Mouse (Mus musculus): Measurements from ENCODE around the gene Prkcb. TPM values are rescaled to one million over a fixed set of nuclear protein-coding genes. Genes with fewer than 3 reads are reported as not detected.

Gene Prkcb
- polyA plus RNA-seq, 1 experiment from 2014 or later = 3.7 TPM

DNA sequence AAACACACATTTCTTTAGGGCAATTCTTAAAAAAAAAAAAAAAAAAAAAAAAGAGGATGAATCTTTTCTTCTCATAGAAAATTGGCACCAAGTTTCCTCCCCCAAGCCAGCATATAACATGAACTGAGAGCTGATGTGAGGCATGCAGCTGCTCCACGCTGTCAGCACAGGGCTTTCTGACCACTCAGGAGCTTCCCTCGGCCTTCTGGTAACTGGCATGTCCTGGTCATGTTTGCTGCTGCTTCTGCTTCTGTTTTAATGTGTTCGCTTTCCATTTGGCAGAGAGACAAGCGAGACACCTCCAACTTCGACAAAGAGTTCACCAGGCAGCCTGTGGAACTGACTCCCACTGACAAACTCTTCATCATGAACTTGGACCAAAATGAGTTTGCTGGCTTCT is 344.9 kb downstream of the Prkcb start:
- H3K9me3 ChIP-seq (ENCODE audit: control insufficient read depth, low read length) = no peaks in the 10 kb centered on the region
- H3K27me3 ChIP-seq (replicated peaks; ENCODE audit: control insufficient read depth, insufficient read depth, low read length) = no peaks in the 10 kb centered on the region
- H3K27ac ChIP-seq (ENCODE audit: low read depth, low read length) = no peak overlapping the region
- DNase-seq (ENCODE audit: low spot score) (no peak), ATAC-seq (replicated peaks; ENCODE audit: low FRiP score) (no peak)
- H3K9ac ChIP-seq (ENCODE audit: low read depth, low read length) = no peak overlapping the region
- no peaks in the 10 kb centered on the region for H3K36me3 ChIP-seq (ENCODE audit: control insufficient read depth, insufficient read depth, low read length)
- H3K4me3 ChIP-seq (ENCODE audit: low read depth, low read length) = no peak overlapping the region
- H3K4me1 ChIP-seq (replicated peaks; ENCODE audit: control insufficient read depth, insufficient read depth, low read length) = no peaks in the 10 kb centered on the region
- no peak overlapping the region for H3K4me2 ChIP-seq
- 82% methylated on average over 5 of the region's 5 CpGs for WGBS

GRCm38 (mm10) chr7:122643676-122644075 is 355.1 kb downstream of the Prkcb start:
- Histone ChIP-seq H3K4me3 (ENCODE audit: low read depth, low read length) (no peak overlapping the region), H3K36me3 (ENCODE audit: control insufficient read depth, insufficient read depth, low read length) (no peaks in the 10 kb centered on the region), H3K4me1 (replicated peaks; ENCODE audit: control insufficient read depth, insufficient read depth, low read length) (no peaks in the 10 kb centered on the region), H3K9ac (ENCODE audit: low read depth, low read length) (no peak overlapping the region), H3K27ac (ENCODE audit: low read depth, low read length) (no peak overlapping the region), H3K4me2 (no peak overlapping the region), H3K27me3 (replicated peaks; ENCODE audit: control insufficient read depth, insufficient read depth, low read length) (no peaks in the 10 kb centered on the region), H3K9me3 (ENCODE audit: control insufficient read depth, low read length) (no peaks in the 10 kb centered on the region)
- 88% methylated on average over 8 of the region's 8 CpGs for WGBS
- ATAC-seq (replicated peaks; ENCODE audit: low FRiP score) (no peak), DNase-seq (ENCODE audit: low spot score) (no peak)

DNA sequence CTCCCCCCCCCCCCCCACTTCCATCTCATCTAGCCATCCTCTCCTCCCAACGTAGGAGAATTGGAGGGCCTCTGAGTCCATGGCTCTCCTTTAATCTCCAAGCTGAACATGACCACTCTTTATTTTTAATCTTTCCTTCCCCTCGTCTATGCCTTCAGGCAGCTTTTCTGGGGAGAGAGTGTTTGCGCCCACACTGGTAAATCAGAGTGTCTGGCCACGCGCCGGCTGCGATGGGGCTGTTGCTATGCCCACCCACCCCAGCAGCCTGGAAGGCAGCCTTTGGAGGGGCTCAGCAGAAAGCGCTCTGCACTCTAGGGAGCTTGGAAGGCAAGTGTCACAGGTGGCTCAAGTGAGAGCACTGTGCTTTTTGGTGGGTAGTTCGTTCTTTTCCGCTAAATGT is 360.8 kb downstream of the Prkcb start:
- H3K27me3 ChIP-seq (replicated peaks; ENCODE audit: control insufficient read depth, insufficient read depth, low read length) = no peaks in the 10 kb centered on the region
- H3K9me3 ChIP-seq (ENCODE audit: control insufficient read depth, low read length) = no peaks in the 10 kb centered on the region
- no peak overlapping the region for H3K4me3 ChIP-seq (ENCODE audit: low read depth, low read length)
- 74% methylated on average over 10 of the region's 10 CpGs for WGBS
- no peak overlapping the region for H3K4me2 ChIP-seq
- no peak overlapping the region for H3K27ac ChIP-seq (ENCODE audit: low read depth, low read length)
- no peak for ATAC-seq (replicated peaks; ENCODE audit: low FRiP score)
- H3K4me1 ChIP-seq (replicated peaks; ENCODE audit: control insufficient read depth, insufficient read depth, low read length) = no peaks in the 10 kb centered on the region
- H3K9ac ChIP-seq (ENCODE audit: low read depth, low read length) = no peak overlapping the region
- H3K36me3 ChIP-seq (ENCODE audit: control insufficient read depth, insufficient read depth, low read length) = no peaks in the 10 kb centered on the region
- DNase-seq (ENCODE audit: low spot score) = no peak

DNA sequence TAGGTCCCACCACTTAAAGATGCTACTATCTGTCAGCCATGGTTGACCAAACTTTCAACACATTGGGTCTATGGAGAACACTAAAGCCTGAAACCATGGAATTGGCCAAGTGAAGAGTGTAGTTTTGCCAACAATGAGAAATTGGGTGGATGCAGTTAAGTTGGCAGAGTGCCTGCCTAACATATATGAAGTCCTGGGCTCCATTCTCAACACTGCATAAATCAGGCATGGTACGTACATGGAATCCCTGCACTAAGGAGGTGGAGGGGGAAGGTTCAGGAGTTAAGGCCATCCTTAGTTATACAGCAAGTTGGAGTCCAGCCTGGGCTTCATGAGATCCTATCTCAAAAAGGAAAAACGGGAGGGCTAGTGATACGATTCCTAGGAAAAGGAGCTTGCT is 364.0 kb downstream of the Prkcb start:
- H3K4me2 ChIP-seq = no peak overlapping the region
- H3K27ac ChIP-seq (ENCODE audit: low read depth, low read length) = no peak overlapping the region
- no peak overlapping the region for H3K9ac ChIP-seq (ENCODE audit: low read depth, low read length)
- H3K4me3 ChIP-seq (ENCODE audit: low read depth, low read length) = no peak overlapping the region
- H3K4me1 ChIP-seq (replicated peaks; ENCODE audit: control insufficient read depth, insufficient read depth, low read length) = no peaks in the 10 kb centered on the region
- 83% methylated on average over 3 of the region's 3 CpGs for WGBS
- H3K27me3 ChIP-seq (replicated peaks; ENCODE audit: control insufficient read depth, insufficient read depth, low read length) = no peaks in the 10 kb centered on the region
- H3K36me3 ChIP-seq (ENCODE audit: control insufficient read depth, insufficient read depth, low read length) = no peaks in the 10 kb centered on the region
- no peaks in the 10 kb centered on the region for H3K9me3 ChIP-seq (ENCODE audit: control insufficient read depth, low read length)
- no peak for DNase-seq (ENCODE audit: low spot score)
- ATAC-seq (replicated peaks; ENCODE audit: low FRiP score) = no peak

DNA sequence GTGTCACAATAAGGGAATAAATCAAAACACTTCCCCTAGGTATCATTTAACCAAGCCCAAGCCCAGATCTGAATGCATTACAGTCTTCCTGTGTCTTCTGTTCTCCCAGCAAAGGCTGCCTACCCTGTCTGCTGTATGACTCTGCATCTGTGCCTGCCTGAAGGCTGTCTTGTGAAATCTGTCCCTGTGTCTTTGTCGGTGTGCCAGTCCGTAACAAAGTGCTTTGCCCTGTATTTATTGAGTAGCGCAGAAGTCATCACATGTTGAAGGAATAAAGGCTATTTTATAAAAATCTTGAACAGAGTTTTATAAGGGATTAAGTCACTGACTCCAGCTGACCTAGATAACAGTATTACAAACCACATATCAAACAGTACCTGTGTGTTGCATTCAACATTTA is 368.1 kb downstream of the Prkcb start:
- no peak overlapping the region for H3K4me2 ChIP-seq
- ATAC-seq (replicated peaks; ENCODE audit: low FRiP score) (no peak), DNase-seq (ENCODE audit: low spot score) (no peak)

GRCm38 (mm10) chr7:122657423-122658126 is 369.0 kb downstream of the Prkcb start:
- no peaks in the 10 kb centered on the region for H3K4me1 ChIP-seq (replicated peaks; ENCODE audit: control insufficient read depth, insufficient read depth, low read length)
- no peak overlapping the region for H3K27ac ChIP-seq (ENCODE audit: low read depth, low read length)
- WGBS = 81% methylated on average over 5 of the region's 5 CpGs
- H3K36me3 ChIP-seq (ENCODE audit: control insufficient read depth, insufficient read depth, low read length) = no peaks in the 10 kb centered on the region
- no peak overlapping the region for H3K9ac ChIP-seq (ENCODE audit: low read depth, low read length)
- no peaks in the 10 kb centered on the region for H3K27me3 ChIP-seq (replicated peaks; ENCODE audit: control insufficient read depth, insufficient read depth, low read length)
- no peak overlapping the region for H3K4me2 ChIP-seq
- H3K9me3 ChIP-seq (ENCODE audit: control insufficient read depth, low read length) = no peaks in the 10 kb centered on the region
- no peak for DNase-seq (ENCODE audit: low spot score)
- ATAC-seq (replicated peaks; ENCODE audit: low FRiP score) = no peak
- no peak overlapping the region for H3K4me3 ChIP-seq (ENCODE audit: low read depth, low read length)

More for the DNA sequence above, 368.1 kb downstream of the Prkcb start:
- no peaks in the 10 kb centered on the region for H3K27me3 ChIP-seq (replicated peaks; ENCODE audit: control insufficient read depth, insufficient read depth, low read length)
- no peaks in the 10 kb centered on the region for H3K9me3 ChIP-seq (ENCODE audit: control insufficient read depth, low read length)
- no peak overlapping the region for H3K9ac ChIP-seq (ENCODE audit: low read depth, low read length)
- no peak overlapping the region for H3K4me3 ChIP-seq (ENCODE audit: low read depth, low read length)
- WGBS = 91% methylated on average over 3 of the region's 3 CpGs
- no peaks in the 10 kb centered on the region for H3K4me1 ChIP-seq (replicated peaks; ENCODE audit: control insufficient read depth, insufficient read depth, low read length)
- no peak overlapping the region for H3K27ac ChIP-seq (ENCODE audit: low read depth, low read length)
- H3K36me3 ChIP-seq (ENCODE audit: control insufficient read depth, insufficient read depth, low read length) = no peaks in the 10 kb centered on the region

- Histone ChIP-seq H3K9ac (ENCODE audit: low read depth, low read length) (no peak overlapping the region), H3K27me3 (replicated peaks; ENCODE audit: control insufficient read depth, insufficient read depth, low read length) (no peaks in the 10 kb centered on the region), H3K27ac (ENCODE audit: low read depth, low read length) (no peak overlapping the region), H3K4me2 (no peak overlapping the region), H3K36me3 (ENCODE audit: control insufficient read depth, insufficient read depth, low read length) (no peaks in the 10 kb centered on the region), H3K4me1 (replicated peaks; ENCODE audit: control insufficient read depth, insufficient read depth, low read length) (no peaks in the 10 kb centered on the region), H3K9me3 (ENCODE audit: control insufficient read depth, low read length) (no peaks in the 10 kb centered on the region), H3K4me3 (ENCODE audit: low read depth, low read length) (no peak overlapping the region)
- DNase-seq (ENCODE audit: low spot score) (no peak), ATAC-seq (replicated peaks; ENCODE audit: low FRiP score) (no peak)
- 55% methylated on average over 7 of the region's 7 CpGs for WGBS
Measured at GRCm38 (mm10) chr7:122665311-122666049, 376.9 kb downstream of the Prkcb start.

GRCm38 (mm10) chr7:122667903-122668302 is 379.4 kb downstream of the Prkcb start:
- Histone ChIP-seq H3K27ac (ENCODE audit: low read depth, low read length) (no peak overlapping the region), H3K9ac (ENCODE audit: low read depth, low read length) (no peak overlapping the region), H3K4me3 (ENCODE audit: low read depth, low read length) (no peak overlapping the region), H3K27me3 (replicated peaks; ENCODE audit: control insufficient read depth, insufficient read depth, low read length) (no peaks in the 10 kb centered on the region), H3K4me1 (replicated peaks; ENCODE audit: control insufficient read depth, insufficient read depth, low read length) (no peaks in the 10 kb centered on the region), H3K4me2 (no peak overlapping the region), H3K36me3 (ENCODE audit: control insufficient read depth, insufficient read depth, low read length) (no peaks in the 10 kb centered on the region), H3K9me3 (ENCODE audit: control insufficient read depth, low read length) (no peaks in the 10 kb centered on the region)
- ATAC-seq (replicated peaks; ENCODE audit: low FRiP score) = no peak
- WGBS = 27% methylated on average over 5 of the region's 5 CpGs
- DNase-seq (ENCODE audit: low spot score) = no peak

GRCm38 (mm10) chr7:122670442-122670872 is 381.9 kb downstream of the Prkcb start, which contains the start of gene Cacng3:
Cacng3 (plus strand) TSS chr7:122670492.
- Histone ChIP-seq H3K4me1 (replicated peaks; ENCODE audit: control insufficient read depth, insufficient read depth, low read length) (no peaks in the 10 kb centered on the region), H3K27me3 (replicated peaks; ENCODE audit: control insufficient read depth, insufficient read depth, low read length) (no peaks in the 10 kb centered on the region), H3K4me2 (peak within 1 kb of the TSS; percentile 20; the same call in 1 of the 2 replicates), H3K36me3 (ENCODE audit: control insufficient read depth, insufficient read depth, low read length) (no peaks in the 10 kb centered on the region), H3K9ac (ENCODE audit: low read depth, low read length) (no peak within 1 kb of the TSS), H3K27ac (ENCODE audit: low read depth, low read length) (no peak within 1 kb of the TSS), H3K9me3 (ENCODE audit: control insufficient read depth, low read length) (no peaks in the 10 kb centered on the region), H3K4me3 (ENCODE audit: low read depth, low read length) (no peak within 1 kb of the TSS)
- DNase-seq (ENCODE audit: low spot score) (no peak), ATAC-seq (replicated peaks; ENCODE audit: low FRiP score) (peak; percentile 23; the same call in 1 of the 2 replicates)
- 19% methylated on average over 13 of the region's 13 CpGs for whole genome bisulfite sequencing
